8 mouse cellular contexts compared by ENCODE assay signal in the genomic region with DNA sequence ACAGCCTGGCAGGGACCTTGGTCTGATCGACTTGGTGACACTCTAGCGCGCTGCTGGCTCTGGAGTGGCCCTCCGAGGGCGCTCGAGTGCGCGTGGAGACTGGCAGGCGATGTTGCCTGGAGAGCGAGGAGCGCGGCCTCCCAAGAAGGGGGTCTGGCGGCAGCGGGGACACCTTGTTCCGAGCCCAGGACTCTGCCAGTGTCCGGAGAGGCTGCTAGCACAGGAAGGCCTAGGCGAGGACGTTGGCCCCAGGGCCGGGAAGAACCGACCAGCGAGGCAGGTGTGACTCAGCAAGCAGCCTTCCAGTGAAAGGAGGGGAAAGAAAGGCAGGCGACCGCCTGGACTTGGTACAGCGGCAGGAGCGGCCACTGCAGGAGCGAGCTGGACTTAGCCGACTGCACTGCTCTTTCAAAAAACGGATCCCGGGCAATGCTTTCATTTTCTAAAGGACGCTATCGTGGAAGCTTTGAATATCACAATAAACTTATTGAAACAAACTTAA. TPM values are rescaled to one million over a fixed set of nuclear protein-coding genes. Genes with fewer than 3 reads are reported as not detected.
DNase-seq lines count a peak whose midpoint lies in the region; ATAC-seq and TF ChIP-seq lines count a peak whose summit lies in the region.

No protein-coding gene starts in this region.

- H3K27ac ChIP-seq in intestine, postnatal 0 days (ENCODE audit: low read depth, low read length): peak overlapping the region; percentile 80
- H3K27ac ChIP-seq in midbrain, embryonic 10.5 days (replicated peaks): peak overlapping the region; percentile 91

- peak overlapping the region; percentile 69 for H3K9ac ChIP-seq in intestine, postnatal 0 days (ENCODE audit: low read depth, low read length)

- peak; percentile 45 for ATAC-seq in intestine, postnatal 0 days

- peak; percentile 71 to 75 for DNase-seq in adrenal gland, adult 18-20 months (ENCODE audit: low spot score in 2 of 2)
- peak; percentile 87 for DNase-seq in embryo, embryonic 11 days
- peak; percentile 75 to 77 for DNase-seq in gastrocnemius, postnatal 36 days
- peak; percentile 83 for DNase-seq in left cerebral cortex, postnatal 4 days
- peak; percentile 81 for DNase-seq in midbrain, embryonic 10.5 days (ENCODE audit: low spot score)
- DNase-seq in skeletal muscle tissue, adult 2 months (ENCODE audit: low read depth, low spot score): peak; percentile 83
- DNase-seq in yolk sac, embryonic 10.5 days (ENCODE audit: low spot score): peak; percentile 75

- H3K4me3 ChIP-seq in intestine, postnatal 0 days (ENCODE audit: low read depth, low read length): peak overlapping the region; percentile 69
- H3K4me3 ChIP-seq in midbrain, embryonic 10.5 days: peak overlapping the region; percentile 62

- H3K27me3 ChIP-seq in intestine, postnatal 0 days (replicated peaks; ENCODE audit: control insufficient read depth, insufficient read depth, low read length): no peaks in the 10 kb centered on the region
- H3K27me3 ChIP-seq in midbrain, embryonic 10.5 days (ENCODE audit: low read depth, poor library complexity, severe bottlenecking): peaks cover 77% of the 10 kb centered on the region

- H3K9me3 ChIP-seq in intestine, postnatal 0 days (ENCODE audit: control insufficient read depth): no peaks in the 10 kb centered on the region
- no peaks in the 10 kb centered on the region for H3K9me3 ChIP-seq in midbrain, embryonic 10.5 days (replicated peaks)

- no peaks in the 10 kb centered on the region for H3K36me3 ChIP-seq in intestine, postnatal 0 days (ENCODE audit: control insufficient read depth, insufficient read depth)
- peaks cover 7% of the 10 kb centered on the region; the same call in 1 of the 2 replicates for H3K36me3 ChIP-seq in midbrain, embryonic 10.5 days

- peak overlapping the region; percentile 95 for H3K4me2 ChIP-seq in intestine, postnatal 0 days (replicated peaks; ENCODE audit: low read depth)

- intact Hi-C loops in gastrocnemius, postnatal 36 days (cut with DNase I): loop anchor here (2.0 to 5.0 kb wide), 3 partner anchors 21 to 229 kb away; no protein-coding TSS in a partner anchor
- intact Hi-C loops in left cerebral cortex, postnatal 4 days (cut with DNase I): loop anchor here (5.0 kb wide), 3 partner anchors 69 to 304 kb away; no protein-coding TSS in a partner anchor

- H3K4me1 ChIP-seq in intestine, postnatal 0 days (replicated peaks; ENCODE audit: control insufficient read depth, insufficient read depth, low read length): peaks cover 4% of the 10 kb centered on the region; the same call in 1 of the 2 replicates
- H3K4me1 ChIP-seq in midbrain, embryonic 10.5 days: peaks cover 93% of the 10 kb centered on the region

- TF ChIP-seq CTCF in intestine, postnatal 0 days (IDR thresholded peaks at IDR 0.05; ENCODE audit: low read depth): peak; percentile 87

- under 1% methylated on average over 31 of the region's 31 CpGs for WGBS in intestine, postnatal 0 days
- under 1% methylated on average over 31 of the region's 31 CpGs for WGBS in midbrain, embryonic 10.5 days

RNA-seq across cellular contexts. Expression of a gene that starts 1.6 kb away (rescaled TPM):
- total RNA-seq in adrenal gland, adult 18-20 months (2021): 10 to 100 TPM; 44.9 to 80.0 TPM
- 10 to 100 TPM in 1 of 2 experiments, 1 to 10 TPM in 1; 8.0 to 58.7 TPM for total RNA-seq in gastrocnemius, postnatal 36 days (2021)
- polyA plus RNA-seq in intestine, postnatal 0 days (2015; fragmentation: Nextera tagmentation; extraction: Ambion mirVana): 28.7 and 32.7 TPM in 2 replicates
- total RNA-seq in left cerebral cortex, postnatal 4 days (2021): 10 to 100 TPM in 1 of 2 experiments, 1 to 10 TPM in 1; 8.6 to 11.0 TPM
- polyA plus RNA-seq in midbrain, embryonic 10.5 days (2016; fragmentation: Nextera tagmentation; extraction: Ambion mirVana): 192 and 243 TPM in 2 replicates

RNA-seq across cellular contexts. Expression of a gene that starts 54.5 kb away (rescaled TPM):
- 10 to 100 TPM in 1 of 2 experiments, 1 to 10 TPM in 1; 8.0 to 13.5 TPM for total RNA-seq in adrenal gland, adult 18-20 months (2021)
- total RNA-seq in gastrocnemius, postnatal 36 days (2021): 100 to 1,000 TPM; 123 to 134 TPM
- 3.4 TPM in 2 replicates for polyA plus RNA-seq in intestine, postnatal 0 days (2015; fragmentation: Nextera tagmentation; extraction: Ambion mirVana)
- total RNA-seq in left cerebral cortex, postnatal 4 days (2021): 10 to 100 TPM; 53.9 to 62.5 TPM
- 5.6 and 5.9 TPM in 2 replicates for polyA plus RNA-seq in midbrain, embryonic 10.5 days (2016; fragmentation: Nextera tagmentation; extraction: Ambion mirVana)

Comparison
In these comparisons a context has a peak if more than half of its experiments do, and no peak if none do; other contexts are left out.
1. Peak in every context shown above with its lines: DNase-seq, ATAC-seq, H3K4me3 ChIP-seq and H3K27ac ChIP-seq.